Mouse (Mus musculus) myocyte (in vitro differentiated cells): ENCODE measurements around the gene Lrmda.

ENCODE experiments used
- POLR2A ChIP-seq: IDR thresholded peaks from one replicate; pipeline ENCODE4 v1.6.1; 2011; ENCODE audit warnings: low read depth, mild to moderate bottlenecking, control low read depth, moderate library complexity; ENCODE audit not compliant: insufficient read length
- USF1 ChIP-seq: IDR thresholded peaks from one replicate; pipeline ENCODE4 v1.6.1; 2011; ENCODE audit warnings: low read depth, mild to moderate bottlenecking, control low read depth, moderate library complexity

DNA sequence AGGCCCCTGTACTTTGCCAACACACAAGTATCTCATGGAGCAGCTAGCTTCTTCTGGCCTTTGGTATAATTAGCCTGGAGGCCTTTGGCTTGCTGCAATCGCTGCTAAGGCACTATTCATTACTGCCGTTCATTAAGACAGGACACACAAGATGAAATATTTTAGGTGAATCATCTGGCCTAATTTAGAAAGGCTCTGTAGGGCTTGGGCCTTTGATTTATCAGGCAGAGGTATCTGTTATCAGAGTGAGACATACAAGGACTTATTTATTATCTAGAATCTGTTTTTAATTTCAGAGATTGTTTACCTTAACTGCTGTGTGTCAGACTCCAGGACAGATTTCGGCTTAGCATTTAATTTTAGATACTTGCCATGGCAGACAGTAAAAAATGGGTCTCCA lies 511.2 kb downstream of the Lrmda start:
- no peak for TF ChIP-seq USF1
- no peak for TF ChIP-seq POLR2A
